Mouse (Mus musculus) lung, adult 2 months (tissue): ENCODE measurements around the gene Brat1.

ENCODE experiments used
- CTCF ChIP-seq: fragments of 200-500 bp; IDR thresholded peaks from 2 replicates; pipeline ENCODE4 v1.5.1; 2011; ENCODE audit warnings: mild to moderate bottlenecking, low read length, control low read depth; ENCODE audit not compliant: insufficient read depth
- POLR2A ChIP-seq: fragments of 200-500 bp; IDR thresholded peaks from 2 replicates; pipeline ENCODE4 v1.6.1; 2011; ENCODE audit warnings: low read depth, mild to moderate bottlenecking, control low read depth, low read length, borderline replicate concordance; ENCODE audit errors: extremely low read depth

GRCm38 (mm10) chr5:140702103-140702513 lies 2.7 kb upstream of the Brat1 start, which contains the start of gene Iqce:
- TF ChIP-seq CTCF (no peak), POLR2A (peak; percentile 39; the same call in 1 of the 2 replicates)
